Mouse (Mus musculus) brain, embryonic 14.5 days (tissue): ENCODE data around the gene Pam.

ENCODE experiments used
- CTCF ChIP-seq: fragments of 200-500 bp; IDR thresholded peaks from 2 replicates; pipeline ENCODE4 v1.5.1; 2012; ENCODE audit warnings: inconsistent platforms, mild to moderate bottlenecking, moderate library complexity, borderline replicate concordance; ENCODE audit not compliant: insufficient read depth, insufficient read length; ENCODE audit errors: extremely low read depth
- POLR2A ChIP-seq: fragments of 200-500 bp; IDR thresholded peaks from 2 replicates; pipeline ENCODE4 v1.6.1; 2012; ENCODE audit warnings: mild to moderate bottlenecking, inconsistent platforms, borderline replicate concordance; ENCODE audit not compliant: poor library complexity, insufficient read depth, insufficient read length, severe bottlenecking; ENCODE audit errors: extremely low read depth

DNA sequence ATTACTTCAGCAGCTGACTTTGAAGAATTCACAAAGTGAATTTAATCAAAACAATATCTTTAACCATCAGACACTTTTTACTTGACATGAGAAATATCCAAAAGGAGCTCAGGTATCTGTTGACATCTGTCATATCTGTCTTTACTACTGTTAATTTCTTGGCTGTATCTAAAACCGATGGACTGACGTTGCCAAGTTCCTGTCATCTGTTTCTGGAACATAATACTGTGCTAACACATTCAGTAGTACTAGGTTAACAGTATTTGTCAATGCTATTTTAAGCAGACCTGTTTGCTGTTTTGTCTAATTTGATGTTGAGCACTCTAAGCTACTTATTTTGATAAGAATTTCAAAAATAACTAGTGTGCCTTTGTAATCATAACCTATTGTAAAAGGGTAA is 307.0 kb downstream of the Pam start:
- TF ChIP-seq CTCF = no peak
- no peak for TF ChIP-seq POLR2A
